Mouse (Mus musculus) bone marrow macrophage, adult 2 months (primary cell): ENCODE data around the gene Atxn10.

ENCODE experiments used
- CTCF ChIP-seq: IDR thresholded peaks from 2 replicates; pipeline ENCODE4 v1.5.1; 2012; ENCODE audit warnings: low read depth, mild to moderate bottlenecking, low read length, moderate library complexity
- POLR2A ChIP-seq: IDR thresholded peaks from 2 replicates; pipeline ENCODE4 v1.6.1; 2012; ENCODE audit warnings: mild to moderate bottlenecking, low read depth, low read length, borderline replicate concordance

GRCm38 (mm10) chr15:85389915-85390314 lies 53.9 kb downstream of the Atxn10 start:
- TF ChIP-seq POLR2A: no peak
- TF ChIP-seq CTCF: no peak
